Mouse (Mus musculus) forebrain, embryonic 14.5 days (tissue): ENCODE measurements around the gene Bcan. TPM values are rescaled to one million over a fixed set of nuclear protein-coding genes. Genes with fewer than 3 reads are reported as not detected.
A peak's percentile ranks its signal among the peaks of the same experiment; 100 is the strongest.

Source experiments
- ATAC-seq: fragments of 200-750 bp; cut with Nextera tagmentation; 2 replicates; pipeline ENCODE4 v1.8.0; 2017; ENCODE audit warnings: mild to moderate bottlenecking, moderate library complexity
- DNase-seq: peaks from one replicate; pipeline ENCODE4 v3.0.0-alpha.2; 2015; ENCODE audit warnings: low spot score
- H3K27ac ChIP-seq: fragments of 300-500 bp; sonication (generic); 2 replicates; pipeline ENCODE4 v1.5.1; 2014; ENCODE audit warnings: low read depth, mild to moderate bottlenecking, control low read depth, low read length, moderate library complexity
- H3K27me3 ChIP-seq: fragments of 300-500 bp; sonication (generic); replicated peaks from 2 replicates; pipeline ENCODE4 v1.6.1; 2014; ENCODE audit warnings: low read length, control low read depth, mixed read lengths; ENCODE audit not compliant: control insufficient read depth, insufficient read depth
- H3K36me3 ChIP-seq: fragments of 300-500 bp; sonication (generic); 2 replicates; pipeline ENCODE4 v1.6.1; 2014; ENCODE audit warnings: low read length, control low read depth; ENCODE audit not compliant: control insufficient read depth, insufficient read depth
- H3K4me1 ChIP-seq: fragments of 300-500 bp; sonication (generic); 2 replicates; pipeline ENCODE4 v1.6.1; 2014; ENCODE audit warnings: antibody characterized with exemption, low read length, control low read depth; ENCODE audit not compliant: control insufficient read depth, insufficient read depth
- H3K4me2 ChIP-seq: fragments of 300-500 bp; sonication (generic); 2 replicates; pipeline ENCODE4 v1.6.1; 2014; ENCODE audit warnings: mild to moderate bottlenecking, control low read depth, low read length
- H3K4me3 ChIP-seq: fragments of 300-500 bp; sonication (generic); 2 replicates; pipeline ENCODE4 v1.5.1; 2014; ENCODE audit warnings: low read depth, low read length, control low read depth
- H3K9ac ChIP-seq: fragments of 300-500 bp; sonication (generic); 2 replicates; pipeline ENCODE4 v1.6.1; 2014; ENCODE audit warnings: mild to moderate bottlenecking, low read length, control low read depth, moderate library complexity
- H3K9me3 ChIP-seq: fragments of 300-500 bp; sonication (generic); replicated peaks from 2 replicates; pipeline ENCODE4 v1.6.1; 2016; ENCODE audit warnings: low read length, control low read depth, mixed read lengths; ENCODE audit not compliant: control insufficient read depth
- WGBS: fragments of 180-500 bp; shearing (Covaris S2); extraction: QIAGEN DNeasy Blood & Tissue Kit; methylation state at CpG from one replicate; pipeline ENCODE4 v1.1.7; 2014; 5-methylcytosine and 5-hydroxymethylcytosine counted together
- polyA plus RNA-seq: library from polyadenylated mRNA; unstranded; fragments of >200 nt; fragmentation: Nextera tagmentation; extraction: Ambion mirVana; gene quantifications from 2 replicates; pipeline ENCODE4 v1.2.1, GENCODE M21; 2014

Bcan gene
- polyA plus RNA-seq, result 13.5 and 21.9 TPM in 2 replicates

DNA sequence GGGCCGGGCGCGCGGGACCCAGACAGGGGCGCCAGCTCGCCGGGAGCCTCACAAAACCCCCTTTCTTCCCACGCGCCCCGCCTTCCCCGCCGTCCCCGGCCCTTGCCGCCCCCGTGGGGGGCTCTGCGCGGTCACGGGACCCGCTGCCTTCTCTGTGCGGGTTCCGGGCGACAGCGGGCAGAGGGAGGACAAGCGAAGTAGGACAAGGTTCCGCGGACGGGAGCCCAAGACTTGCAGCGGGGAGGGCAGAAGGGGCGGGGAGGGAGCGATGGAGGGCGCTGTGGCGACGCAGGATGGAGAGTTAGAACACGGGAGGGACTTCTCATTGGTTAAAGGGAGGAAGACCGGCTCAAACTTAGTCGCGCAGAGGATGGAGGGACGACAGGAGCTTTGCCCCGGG is at the start of gene Bcan:
Gene Bcan, minus strand, starts transcription at position 50 of the 400 bp plus-strand sequence.
- H3K4me1 ChIP-seq, result peaks cover 21% of the 10 kb centered on the region
- under 1% methylated on average over 30 of the region's 39 CpGs for WGBS

DNA sequence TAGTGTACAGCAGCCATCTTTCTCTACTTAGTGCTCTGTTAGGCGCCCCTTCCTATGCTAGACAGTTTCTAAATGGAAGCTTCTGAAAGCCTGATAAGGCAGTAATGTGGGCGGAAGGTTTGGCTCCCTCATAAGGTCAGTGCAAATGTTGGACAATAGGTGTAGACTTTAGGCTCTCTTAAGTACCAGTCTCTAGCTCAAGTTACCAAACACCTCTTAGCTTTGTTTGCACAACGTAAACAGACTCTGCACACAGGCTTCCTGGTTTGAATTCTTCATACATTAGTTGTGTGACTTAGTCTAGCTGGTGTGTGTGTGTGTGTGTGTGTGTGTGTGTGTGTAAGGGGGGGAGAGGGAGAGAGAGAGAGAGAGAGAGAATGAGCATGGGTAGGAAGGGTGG is 49.5 kb upstream of the Bcan start:
- Histone ChIP-seq H3K4me3 (no peak overlapping the region), H3K36me3 (peaks cover 40% of the 10 kb centered on the region), H3K27me3 (no peaks in the 10 kb centered on the region), H3K4me1 (no peaks in the 10 kb centered on the region), H3K4me2 (no peak overlapping the region), H3K27ac (no peak overlapping the region), H3K9ac (no peak overlapping the region), H3K9me3 (no peaks in the 10 kb centered on the region)
- ATAC-seq (no peak), DNase-seq (no peak)
- WGBS, result 95% methylated on average over 3 of the region's 3 CpGs

More for the DNA sequence above, at the start of gene Bcan:
- Histone ChIP-seq H3K36me3 (no peaks in the 10 kb centered on the region), H3K27me3 (peaks cover 77% of the 10 kb centered on the region), H3K9ac (peak within 1 kb of the TSS; percentile 64), H3K4me2 (peak within 1 kb of the TSS; percentile 83), H3K27ac (0 out of 2 replicates have a peak within 1 kb of the TSS, but pooled peaks have one; percentile 9), H3K4me3 (peak within 1 kb of the TSS; percentile 44), H3K9me3 (no peaks in the 10 kb centered on the region)
- DNase-seq (peak; percentile 50), ATAC-seq (no peak)

GRCm38 (mm10) chr3:88042661-88043421 is 42.8 kb upstream of the Bcan start, which contains the start of gene Gpatch4:
Gpatch4 (plus strand) TSS chr3:88043108.
- no peak within 1 kb of the TSS for H3K27ac ChIP-seq
- peak; percentile 97 for ATAC-seq

DNA sequence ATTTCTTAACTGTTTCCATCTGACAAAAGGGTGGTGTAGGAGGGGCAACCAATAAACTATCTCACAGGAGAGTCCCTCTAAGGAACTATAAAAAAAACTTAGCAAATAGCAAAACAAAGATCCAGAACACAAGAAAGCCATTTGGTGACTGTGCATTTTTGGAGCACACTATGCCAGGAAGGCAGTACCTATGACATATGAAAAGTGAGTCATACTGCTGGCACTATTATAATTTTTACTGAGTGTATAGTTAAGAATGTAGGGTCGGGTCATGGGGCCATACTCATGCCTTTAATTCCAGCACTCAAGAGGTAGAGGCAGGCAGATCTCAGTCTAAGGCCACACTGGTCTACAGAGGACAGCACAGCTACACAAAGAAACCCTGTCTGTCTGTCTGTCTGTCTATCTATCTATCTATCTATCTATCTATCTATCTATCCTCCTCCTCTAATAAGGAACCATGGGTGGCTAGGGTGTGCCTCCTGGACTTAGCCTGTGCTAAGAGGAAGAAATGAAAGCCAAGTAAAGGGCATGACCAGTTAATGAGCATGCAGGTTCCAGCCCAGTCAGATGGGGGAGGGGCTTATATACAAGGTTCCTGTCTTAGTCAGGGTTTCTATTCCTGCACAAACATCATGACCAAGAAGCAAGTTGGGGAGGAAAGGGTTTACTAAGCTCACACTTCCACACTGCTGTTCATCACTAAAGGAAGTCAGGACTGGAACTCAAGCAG is 35.7 kb upstream of the Bcan start:
- Histone ChIP-seq H3K4me3 (no peak overlapping the region), H3K9ac (no peak overlapping the region), H3K36me3 (no peaks in the 10 kb centered on the region), H3K9me3 (no peaks in the 10 kb centered on the region), H3K27me3 (peaks cover 6% of the 10 kb centered on the region; the same call in 1 of the 2 replicates), H3K4me2 (no peak overlapping the region), H3K27ac (no peak overlapping the region), H3K4me1 (no peaks in the 10 kb centered on the region)
- DNase-seq (no peak), ATAC-seq (no peak)
- WGBS, result 56% methylated on average over 1 of the region's 1 CpGs

More at GRCm38 (mm10) chr3:88042661-88043421, 42.8 kb upstream of the Bcan start, which contains the start of gene Gpatch4:
- DNase-seq, result peak; percentile 99
- Histone ChIP-seq H3K4me3 (peak within 1 kb of the TSS; percentile 58), H3K27me3 (0 out of 2 replicates have a peak, but pooled peaks cover 5% of the 10 kb centered on the region), H3K36me3 (no peaks in the 10 kb centered on the region), H3K9me3 (no peaks in the 10 kb centered on the region), H3K4me2 (peak within 1 kb of the TSS; percentile 81), H3K4me1 (0 out of 2 replicates have a peak, but pooled peaks cover 5% of the 10 kb centered on the region), H3K9ac (peak within 1 kb of the TSS; percentile 63)
- WGBS, result 9% methylated on average over 36 of the region's 36 CpGs

DNA sequence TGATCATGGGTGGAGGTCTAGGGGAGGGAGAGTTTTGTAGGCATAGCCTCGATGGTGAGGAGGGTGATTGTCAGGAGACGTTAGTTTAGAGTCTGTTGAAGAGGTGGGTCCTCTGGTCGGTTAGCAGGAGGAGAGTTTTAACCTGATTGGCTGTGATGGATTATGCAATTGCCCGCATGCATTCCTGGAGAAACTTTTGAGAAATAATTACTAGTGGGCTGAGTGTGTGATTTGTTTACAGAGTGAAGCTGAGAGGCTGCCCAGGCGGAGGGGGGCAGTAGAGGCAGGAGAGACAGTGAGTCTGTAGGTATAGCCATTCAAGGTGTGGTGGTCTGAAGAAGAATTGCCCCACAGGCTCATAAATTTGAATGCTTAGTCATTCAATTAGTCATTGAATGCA is 33.5 kb upstream of the Bcan start:
- no peaks in the 10 kb centered on the region for H3K9me3 ChIP-seq
- no peak overlapping the region for H3K27ac ChIP-seq
- H3K4me2 ChIP-seq, result no peak overlapping the region
- DNase-seq (no peak), ATAC-seq (no peak)
- peaks cover 11% of the 10 kb centered on the region; the same call in 1 of the 2 replicates for H3K27me3 ChIP-seq
- H3K9ac ChIP-seq, result no peak overlapping the region
- no peaks in the 10 kb centered on the region for H3K4me1 ChIP-seq
- H3K36me3 ChIP-seq, result no peaks in the 10 kb centered on the region
- no peak overlapping the region for H3K4me3 ChIP-seq
- WGBS, result 71% methylated on average over 5 of the region's 5 CpGs

GRCm38 (mm10) chr3:88030608-88031395 is 30.8 kb upstream of the Bcan start:
- ATAC-seq (no peak), DNase-seq (no peak)
- no peak overlapping the region for H3K9ac ChIP-seq
- H3K9me3 ChIP-seq, result no peaks in the 10 kb centered on the region
- H3K27me3 ChIP-seq, result peaks cover 12% of the 10 kb centered on the region
- no peaks in the 10 kb centered on the region for H3K36me3 ChIP-seq
- no peaks in the 10 kb centered on the region for H3K4me1 ChIP-seq
- H3K4me3 ChIP-seq, result no peak overlapping the region
- H3K27ac ChIP-seq, result no peak overlapping the region
- H3K4me2 ChIP-seq, result no peak overlapping the region
- 24% methylated on average over 19 of the region's 19 CpGs for WGBS

- Histone ChIP-seq H3K4me1 (peaks cover 11% of the 10 kb centered on the region), H3K27ac (no peak within 1 kb of the TSS), H3K9ac (no peak within 1 kb of the TSS), H3K9me3 (no peaks in the 10 kb centered on the region), H3K4me2 (no peak within 1 kb of the TSS), H3K27me3 (peaks cover 43% of the 10 kb centered on the region), H3K36me3 (no peaks in the 10 kb centered on the region), H3K4me3 (no peak within 1 kb of the TSS)
- 48% methylated on average over 5 of the region's 5 CpGs for WGBS
- ATAC-seq (no peak), DNase-seq (no peak)
Measured at GRCm38 (mm10) chr3:88027434-88028186, 27.6 kb upstream of the Bcan start, which contains the start of gene Hapln2. Hapln2 (minus strand) TSS chr3:88027583.

DNA sequence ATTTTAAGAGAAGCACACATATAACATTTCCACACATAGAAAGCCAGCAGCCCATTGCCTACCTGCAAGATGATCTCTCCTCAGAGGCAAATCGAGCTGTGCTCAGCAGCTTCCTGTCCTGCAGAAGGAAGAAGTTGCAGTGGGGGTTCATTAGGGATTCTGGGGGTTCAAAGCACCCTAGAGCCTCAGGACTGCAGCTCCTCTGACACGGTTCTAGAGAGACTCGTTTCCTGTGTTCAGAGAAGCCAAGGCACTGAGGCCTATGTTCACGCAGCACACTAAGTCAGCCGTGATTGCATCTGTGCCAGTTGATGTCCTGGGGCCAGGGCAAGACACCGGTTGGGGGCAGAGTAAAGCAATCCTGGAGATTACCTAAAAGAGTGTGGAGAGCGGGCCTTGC is 26.8 kb upstream of the Bcan start:
- H3K4me2 ChIP-seq, result no peak overlapping the region
- H3K4me3 ChIP-seq, result no peak overlapping the region
- 68% methylated on average over 7 of the region's 7 CpGs for WGBS
- H3K9me3 ChIP-seq, result no peaks in the 10 kb centered on the region
- H3K36me3 ChIP-seq, result no peaks in the 10 kb centered on the region
- peaks cover 50% of the 10 kb centered on the region for H3K27me3 ChIP-seq
- DNase-seq, result no peak
- H3K4me1 ChIP-seq, result peaks cover 15% of the 10 kb centered on the region
- H3K9ac ChIP-seq, result no peak overlapping the region
- H3K27ac ChIP-seq, result no peak overlapping the region
- no peak for ATAC-seq
